Mouse (Mus musculus): ENCODE measurements around the gene Slc30a5.

- no peak for TF ChIP-seq CTCF (IDR thresholded peaks at IDR 0.05; ENCODE audit: borderline replicate concordance, insufficient read depth, low read length)
- TF ChIP-seq POLR2A (IDR thresholded peaks at IDR 0.05; ENCODE audit: low read depth, low read length): no peak
Observed at GRCm38 (mm10) chr13:100755329-100755728, 77.9 kb downstream of the Slc30a5 start.
